Mouse (Mus musculus): ENCODE data around the gene Usp29.
"Not testable (repeated sequence)": the region's sequence is repeated elsewhere in the genome, so short reads cannot be mapped to it uniquely, and the experiment has no call there.

Gene Usp29

GRCm38 (mm10) chr7:6874448-6874847, 144.1 kb downstream of the Usp29 start:
- no peak for DNase-seq (ENCODE audit: low spot score)

GRCm38 (mm10) chr7:6878202-6878601, 147.8 kb downstream of the Usp29 start:
- no peak for DNase-seq (ENCODE audit: low spot score)

GRCm38 (mm10) chr7:6878849-6879248, 148.5 kb downstream of the Usp29 start:
- DNase-seq (ENCODE audit: low spot score): not testable (repeated sequence)

GRCm38 (mm10) chr7:6879512-6880164, 149.3 kb downstream of the Usp29 start:
- no peak for DNase-seq (ENCODE audit: low spot score)

GRCm38 (mm10) chr7:6880918-6881317, 150.5 kb downstream of the Usp29 start:
- not testable (repeated sequence) for DNase-seq (ENCODE audit: low spot score)

GRCm38 (mm10) chr7:6881473-6882046, 151.2 kb downstream of the Usp29 start:
- DNase-seq (ENCODE audit: low spot score): no peak

- no peak for DNase-seq (ENCODE audit: low spot score)
These were observed 153.2 kb downstream of the Usp29 start for GRCm38 (mm10) chr7:6883376-6884147.

- DNase-seq (ENCODE audit: low spot score): no peak
These were observed 155.0 kb downstream of the Usp29 start for GRCm38 (mm10) chr7:6885416-6885815.

- DNase-seq (ENCODE audit: low spot score): no peak
These were observed 156.5 kb downstream of the Usp29 start for GRCm38 (mm10) chr7:6886896-6887295.

GRCm38 (mm10) chr7:6889871-6890270, 159.5 kb downstream of the Usp29 start:
- no peak for DNase-seq (ENCODE audit: low spot score)

- no peak for DNase-seq (ENCODE audit: low spot score)
These were observed 160.8 kb downstream of the Usp29 start for GRCm38 (mm10) chr7:6891206-6891605.

- DNase-seq (ENCODE audit: low spot score): not testable (repeated sequence)
These were observed 166.6 kb downstream of the Usp29 start for GRCm38 (mm10) chr7:6897021-6897420.

- no peak for DNase-seq (ENCODE audit: low spot score)
These were observed 170.3 kb downstream of the Usp29 start for GRCm38 (mm10) chr7:6900672-6901071.

- DNase-seq (ENCODE audit: low spot score): no peak
These were observed 173.1 kb downstream of the Usp29 start for GRCm38 (mm10) chr7:6903489-6903888.

- no peak for DNase-seq (ENCODE audit: low spot score)
These were observed 180.1 kb downstream of the Usp29 start for GRCm38 (mm10) chr7:6910527-6910926.

- DNase-seq (ENCODE audit: low spot score): no peak
These were observed 181.4 kb downstream of the Usp29 start for GRCm38 (mm10) chr7:6911731-6912130.

- no peak for DNase-seq (ENCODE audit: low spot score)
These were observed 183.3 kb downstream of the Usp29 start for GRCm38 (mm10) chr7:6913439-6914380.

- no peak for DNase-seq (ENCODE audit: low spot score)
These were observed 186.7 kb downstream of the Usp29 start for GRCm38 (mm10) chr7:6917126-6917525.

GRCm38 (mm10) chr7:6918267-6918666, 187.9 kb downstream of the Usp29 start:
- peak; percentile 15 for DNase-seq (ENCODE audit: low spot score)

GRCm38 (mm10) chr7:6919131-6919870, 188.9 kb downstream of the Usp29 start:
- no peak for DNase-seq (ENCODE audit: low spot score)

- no peak for DNase-seq (ENCODE audit: low spot score)
These were observed 193.1 kb downstream of the Usp29 start for GRCm38 (mm10) chr7:6923515-6923914.

Measured in c-Kit-positive CD71-positive TER-119-positive erythroid progenitor cells, embryonic 14.5 days (primary cell).